Comparison of ENCODE assay signal across 8 mouse cellular contexts in genomic region chr4:107889385-107889730, GRCm38 (mm10). TPM values are rescaled to one million over a fixed set of nuclear protein-coding genes. Genes with fewer than 3 reads are reported as not detected.
DNase-seq lines count a peak whose midpoint lies in the region; ATAC-seq and TF ChIP-seq lines count a peak whose summit lies in the region.

No protein-coding gene starts in this region.

- DNase-seq in kidney, adult 9 months, result no peak
- DNase-seq in hindbrain, embryonic 14.5 days (ENCODE audit: low spot score), result no peak
- no peak for DNase-seq in midbrain, embryonic 14.5 days
- no peak for DNase-seq in layer of hippocampus, adult 9-11 months
- no peak for DNase-seq in urinary bladder, postnatal 25 days (ENCODE audit: low spot score)
- DNase-seq in left cerebral cortex, adult 8-10 months (ENCODE audit: low spot score in 2 of 2), result no peak

- 0% methylated on average over 12 of the region's 12 CpGs for WGBS in kidney, embryonic 14.5 days
- WGBS in hindbrain, embryonic 14.5 days, result 2% methylated on average over 12 of the region's 12 CpGs
- WGBS in midbrain, embryonic 14.5 days, result under 1% methylated on average over 12 of the region's 12 CpGs

- peak overlapping the region; percentile 83; the same call in 1 of the 2 replicates for H3K27ac ChIP-seq in kidney, embryonic 14.5 days (ENCODE audit: low read depth, low read length)
- H3K27ac ChIP-seq in bone marrow macrophage, adult 2 months (ENCODE audit: insufficient read depth, low read depth, low read length), result no peak overlapping the region; the same call in 1 of the 2 replicates
- peak overlapping the region; percentile 95 for H3K27ac ChIP-seq in hindbrain, embryonic 14.5 days
- peak overlapping the region; percentile 93 for H3K27ac ChIP-seq in midbrain, embryonic 14.5 days (replicated peaks; ENCODE audit: low read depth, low read length)

- H3K9ac ChIP-seq in kidney, embryonic 14.5 days (ENCODE audit: low read depth, low read length), result peak overlapping the region; percentile 69
- H3K9ac ChIP-seq in hindbrain, embryonic 14.5 days, result peak overlapping the region; percentile 67
- H3K9ac ChIP-seq in midbrain, embryonic 14.5 days (replicated peaks; ENCODE audit: low read length), result peak overlapping the region; percentile 79

- no peaks in the 10 kb centered on the region for H3K27me3 ChIP-seq in kidney, embryonic 14.5 days (ENCODE audit: control insufficient read depth, insufficient read depth, low read length)
- H3K27me3 ChIP-seq in hindbrain, embryonic 14.5 days (ENCODE audit: control insufficient read depth, insufficient read depth, low read length), result no peaks in the 10 kb centered on the region
- H3K27me3 ChIP-seq in midbrain, embryonic 14.5 days (ENCODE audit: control insufficient read depth, insufficient read depth, low read length), result no peaks in the 10 kb centered on the region

- no peak for TF ChIP-seq POLR2A in bone marrow macrophage, adult 2 months (IDR thresholded peaks at IDR 0.05; ENCODE audit: borderline replicate concordance, low read depth, low read length)

- H3K9me3 ChIP-seq in kidney, embryonic 14.5 days (ENCODE audit: control insufficient read depth, low read length), result no peaks in the 10 kb centered on the region
- no peaks in the 10 kb centered on the region for H3K9me3 ChIP-seq in hindbrain, embryonic 14.5 days (ENCODE audit: control insufficient read depth, low read length)
- no peaks in the 10 kb centered on the region for H3K9me3 ChIP-seq in midbrain, embryonic 14.5 days (ENCODE audit: control insufficient read depth, low read length)

- peak; percentile 38; the same call in 1 of the 2 replicates for ATAC-seq in kidney, embryonic 14.5 days (ENCODE audit: low FRiP score, low TSS enrichment)
- ATAC-seq in hindbrain, embryonic 14.5 days (ENCODE audit: low FRiP score), result peak; percentile 59
- peak; percentile 44 for ATAC-seq in midbrain, embryonic 14.5 days (ENCODE audit: low FRiP score, low TSS enrichment)

- H3K4me2 ChIP-seq in kidney, embryonic 14.5 days (replicated peaks; ENCODE audit: low read depth, low read length), result peak overlapping the region; percentile 88
- peak overlapping the region; percentile 82 for H3K4me2 ChIP-seq in hindbrain, embryonic 14.5 days (replicated peaks)
- H3K4me2 ChIP-seq in midbrain, embryonic 14.5 days (ENCODE audit: low read length), result peak overlapping the region; percentile 91

- H3K36me3 ChIP-seq in kidney, embryonic 14.5 days (ENCODE audit: control insufficient read depth, insufficient read depth, low read length), result peaks cover 57% of the 10 kb centered on the region
- H3K36me3 ChIP-seq in hindbrain, embryonic 14.5 days (replicated peaks; ENCODE audit: control insufficient read depth, insufficient read depth), result peaks cover 53% of the 10 kb centered on the region
- peaks cover 35% of the 10 kb centered on the region for H3K36me3 ChIP-seq in midbrain, embryonic 14.5 days (ENCODE audit: control insufficient read depth, insufficient read depth, low read length)

- H3K4me1 ChIP-seq in kidney, embryonic 14.5 days (ENCODE audit: control insufficient read depth, insufficient read depth, low read length), result peaks cover 7% of the 10 kb centered on the region; the same call in 1 of the 2 replicates
- peaks cover 3% of the 10 kb centered on the region; the same call in 1 of the 2 replicates for H3K4me1 ChIP-seq in bone marrow macrophage, adult 2 months (ENCODE audit: control insufficient read depth, insufficient read depth, low read length)
- H3K4me1 ChIP-seq in hindbrain, embryonic 14.5 days (replicated peaks; ENCODE audit: control insufficient read depth, insufficient read depth, low read length), result peaks cover 11% of the 10 kb centered on the region; the same call in 1 of the 2 replicates
- peaks cover 10% of the 10 kb centered on the region for H3K4me1 ChIP-seq in midbrain, embryonic 14.5 days (ENCODE audit: control insufficient read depth, insufficient read depth, low read length)

- H3K4me3 ChIP-seq in kidney, embryonic 14.5 days (ENCODE audit: low read length), result peak overlapping the region; percentile 53
- peak overlapping the region; percentile 81 for H3K4me3 ChIP-seq in bone marrow macrophage, adult 2 months (ENCODE audit: insufficient read depth, low read length)
- peak overlapping the region; percentile 47 for H3K4me3 ChIP-seq in hindbrain, embryonic 14.5 days (replicated peaks; ENCODE audit: low read length)
- H3K4me3 ChIP-seq in midbrain, embryonic 14.5 days (replicated peaks; ENCODE audit: low read depth, low read length), result peak overlapping the region; percentile 56

- no peak for TF ChIP-seq CTCF in bone marrow macrophage, adult 2 months (IDR thresholded peaks at IDR 0.05; ENCODE audit: low read depth, low read length)

RNA-seq across cellular contexts. Expression of gene 0610037L13Rik, which starts 0.3 kb away (rescaled TPM):
- 126 and 148 TPM in 2 replicates for polyA plus RNA-seq in kidney, embryonic 14.5 days (2014; fragmentation: Nextera tagmentation; extraction: Ambion mirVana)
- polyA plus RNA-seq in bone marrow macrophage, adult 2 months (2012; ENCODE audit: insufficient read depth, insufficient read length, missing spikeins), result 33.9 and 39.2 TPM in 2 replicates
- 96.5 and 97.5 TPM in 2 replicates for polyA plus RNA-seq in hindbrain, embryonic 14.5 days (2014; fragmentation: Nextera tagmentation; extraction: Ambion mirVana)
- 96.6 and 103 TPM in 2 replicates for polyA plus RNA-seq in midbrain, embryonic 14.5 days (2014; fragmentation: Nextera tagmentation; extraction: Ambion mirVana)
- 10 to 100 TPM; 51.1 to 59.8 (median 55.1) TPM for total RNA-seq in left cerebral cortex, adult 8-10 months (2022)

RNA-seq across cellular contexts. Expression of gene Magoh, which starts 9.8 kb away (rescaled TPM):
- 229 and 331 TPM in 2 replicates for polyA plus RNA-seq in kidney, embryonic 14.5 days (2014; fragmentation: Nextera tagmentation; extraction: Ambion mirVana)
- 53.8 and 63.3 TPM in 2 replicates for polyA plus RNA-seq in bone marrow macrophage, adult 2 months (2012; ENCODE audit: insufficient read depth, insufficient read length, missing spikeins)
- 109 and 115 TPM in 2 replicates for polyA plus RNA-seq in hindbrain, embryonic 14.5 days (2014; fragmentation: Nextera tagmentation; extraction: Ambion mirVana)
- 130 and 136 TPM in 2 replicates for polyA plus RNA-seq in midbrain, embryonic 14.5 days (2014; fragmentation: Nextera tagmentation; extraction: Ambion mirVana)
- 10 to 100 TPM; 34.5 to 39.3 (median 36.4) TPM for total RNA-seq in left cerebral cortex, adult 8-10 months (2022)

RNA-seq across cellular contexts. Expression of gene Cpt2, which starts 34.1 kb away (rescaled TPM):
- polyA plus RNA-seq in kidney, embryonic 14.5 days (2014; fragmentation: Nextera tagmentation; extraction: Ambion mirVana), result 33.0 and 49.5 TPM in 2 replicates
- 19.8 and 27.6 TPM in 2 replicates for polyA plus RNA-seq in bone marrow macrophage, adult 2 months (2012; ENCODE audit: insufficient read depth, insufficient read length, missing spikeins)
- polyA plus RNA-seq in hindbrain, embryonic 14.5 days (2014; fragmentation: Nextera tagmentation; extraction: Ambion mirVana), result 18.4 and 19.4 TPM in 2 replicates
- 11.2 and 17.5 TPM in 2 replicates for polyA plus RNA-seq in midbrain, embryonic 14.5 days (2014; fragmentation: Nextera tagmentation; extraction: Ambion mirVana)
- total RNA-seq in left cerebral cortex, adult 8-10 months (2022), result 10 to 100 TPM in 1 of 4 experiments, 1 to 10 TPM in 3; 5.8 to 11.3 (median 8.4) TPM
